Mouse (Mus musculus): ENCODE measurements around the gene Smn1.

GRCm38 (mm10) chr13:100125258-100125643, 599 bp downstream of the Smn1 start:
- TF ChIP-seq CTCF (IDR thresholded peaks at IDR 0.05; ENCODE audit: low read depth): no peak
- no peak for TF ChIP-seq EP300 (IDR thresholded peaks at IDR 0.05; ENCODE audit: low read depth)
